Mouse (Mus musculus) lung, embryonic 14.5 days (tissue): ENCODE measurements around the gene Dppa3. TPM values are rescaled to one million over a fixed set of nuclear protein-coding genes. Genes with fewer than 3 reads are reported as not detected.

Source experiments
- ATAC-seq: fragments of 200-750 bp; cut with Nextera tagmentation; 2 replicates; pipeline ENCODE4 v1.8.0; 2017; ENCODE audit warnings: mild to moderate bottlenecking, moderate TSS enrichment, moderate library complexity; ENCODE audit not compliant: insufficient read depth
- DNase-seq: peaks from one replicate; pipeline ENCODE4 v3.0.0-alpha.2; 2015
- H3K27ac ChIP-seq: fragments of 300-500 bp; sonication (generic); 2 replicates; pipeline ENCODE4 v1.5.1; 2014; ENCODE audit warnings: low read depth, mild to moderate bottlenecking, moderate library complexity
- H3K27me3 ChIP-seq: fragments of 300-500 bp; sonication (generic); 2 replicates; pipeline ENCODE4 v1.6.1; 2014; ENCODE audit warnings: low read length, control low read depth; ENCODE audit not compliant: insufficient read depth
- H3K36me3 ChIP-seq: fragments of 300-500 bp; sonication (generic); 2 replicates; pipeline ENCODE4 v1.6.1; 2014; ENCODE audit warnings: control low read depth; ENCODE audit not compliant: insufficient read depth
- H3K4me1 ChIP-seq: fragments of 300-500 bp; sonication (generic); 2 replicates; pipeline ENCODE4 v1.6.1; 2014; ENCODE audit warnings: antibody characterized with exemption, control low read depth; ENCODE audit not compliant: insufficient read depth
- H3K4me2 ChIP-seq: fragments of 300-500 bp; sonication (generic); 2 replicates; pipeline ENCODE4 v1.6.1; 2014; ENCODE audit warnings: mild to moderate bottlenecking
- H3K4me3 ChIP-seq: fragments of 300-500 bp; sonication (generic); 2 replicates; pipeline ENCODE4 v1.5.1; 2014; ENCODE audit warnings: low read depth, low read length
- H3K9ac ChIP-seq: fragments of 300-500 bp; sonication (generic); 2 replicates; pipeline ENCODE4 v1.6.1; 2014
- H3K9me3 ChIP-seq: fragments of 300-500 bp; sonication (generic); 2 replicates; pipeline ENCODE4 v1.6.1; 2016; ENCODE audit warnings: low read depth, low read length, control low read depth
- CTCF ChIP-seq: IDR thresholded peaks from 2 replicates; pipeline ENCODE4 v1.5.1; 2016; ENCODE audit warnings: antibody characterized with exemption, low read depth
- WGBS: fragments of 180-500 bp; shearing (Covaris S2); extraction: QIAGEN DNeasy Blood & Tissue Kit; methylation state at CpG from one replicate; pipeline ENCODE4 v1.1.7; 2014; 5-methylcytosine and 5-hydroxymethylcytosine counted together
- polyA plus RNA-seq: library from polyadenylated mRNA; unstranded; fragments of >200 nt; fragmentation: Nextera tagmentation; extraction: Ambion mirVana; gene quantifications from 2 replicates; pipeline ENCODE4 v1.2.1, GENCODE M21; 2014

Gene Dppa3
- polyA plus RNA-seq, 1 experiment from 2014 or later, result not detected

- H3K9me3 ChIP-seq, result no peaks in the 10 kb centered on the region
- no peak for TF ChIP-seq CTCF
- 60% methylated on average over 5 of the region's 5 CpGs for WGBS
- H3K36me3 ChIP-seq, result no peaks in the 10 kb centered on the region
- ATAC-seq (no peak), DNase-seq (no peak)
- no peaks in the 10 kb centered on the region for H3K4me1 ChIP-seq
- H3K27me3 ChIP-seq, result no peaks in the 10 kb centered on the region
- no peak overlapping the region for H3K4me2 ChIP-seq
- H3K27ac ChIP-seq, result no peak overlapping the region
- no peak overlapping the region for H3K4me3 ChIP-seq
- no peak overlapping the region for H3K9ac ChIP-seq
Observed at GRCm38 (mm10) chr6:122650398-122650980, 24.3 kb downstream of the Dppa3 start.

DNA sequence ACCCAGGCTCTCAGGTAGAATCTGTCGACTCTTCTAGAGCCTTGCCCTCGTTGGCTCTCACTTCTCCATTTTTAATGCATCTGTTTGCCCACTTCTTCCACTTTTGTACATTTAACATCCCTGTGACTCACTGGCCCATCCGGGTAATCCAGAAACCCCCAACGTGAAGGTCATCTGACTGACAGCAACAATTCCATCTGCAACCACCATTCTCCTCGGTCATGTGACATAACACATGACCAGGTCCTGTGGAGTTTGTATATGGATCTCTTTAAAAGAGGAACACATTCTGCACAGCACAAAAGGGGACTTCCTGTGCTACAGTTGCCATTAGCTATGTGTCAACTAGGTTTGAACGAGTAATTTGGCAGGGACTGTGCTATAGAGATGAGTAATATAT lies 28.1 kb downstream of the Dppa3 start:
- no peak overlapping the region for H3K27ac ChIP-seq
- DNase-seq, result no peak
- no peaks in the 10 kb centered on the region for H3K27me3 ChIP-seq
- H3K4me2 ChIP-seq, result no peak overlapping the region
- H3K9ac ChIP-seq, result no peak overlapping the region
- no peak overlapping the region for H3K4me3 ChIP-seq
- no peak for TF ChIP-seq CTCF
- ATAC-seq, result no peak
- no peaks in the 10 kb centered on the region for H3K36me3 ChIP-seq
- 80% methylated on average over 6 of the region's 6 CpGs for WGBS
- H3K4me1 ChIP-seq, result no peaks in the 10 kb centered on the region
- H3K9me3 ChIP-seq, result no peaks in the 10 kb centered on the region

DNA sequence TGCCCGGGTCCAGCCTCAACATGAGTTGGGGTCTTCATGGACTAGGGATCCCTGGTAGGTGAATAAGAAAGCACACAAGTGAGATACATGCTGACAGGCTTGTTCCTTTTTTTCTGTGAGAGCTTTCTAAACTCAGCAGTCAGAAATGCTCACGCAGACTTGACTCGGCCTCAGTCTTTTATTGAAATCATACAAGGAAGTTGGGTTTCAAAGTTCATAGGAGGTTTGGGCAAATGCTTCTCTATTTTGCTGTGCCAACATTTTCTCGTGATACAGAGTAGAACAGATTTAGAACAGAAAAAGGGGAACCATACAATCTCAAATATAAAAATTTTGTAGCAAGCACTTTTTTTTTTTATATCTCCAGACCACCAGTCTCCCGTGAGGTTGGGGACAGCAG lies 31.4 kb downstream of the Dppa3 start:
- WGBS, result 75% methylated on average over 5 of the region's 5 CpGs

DNA sequence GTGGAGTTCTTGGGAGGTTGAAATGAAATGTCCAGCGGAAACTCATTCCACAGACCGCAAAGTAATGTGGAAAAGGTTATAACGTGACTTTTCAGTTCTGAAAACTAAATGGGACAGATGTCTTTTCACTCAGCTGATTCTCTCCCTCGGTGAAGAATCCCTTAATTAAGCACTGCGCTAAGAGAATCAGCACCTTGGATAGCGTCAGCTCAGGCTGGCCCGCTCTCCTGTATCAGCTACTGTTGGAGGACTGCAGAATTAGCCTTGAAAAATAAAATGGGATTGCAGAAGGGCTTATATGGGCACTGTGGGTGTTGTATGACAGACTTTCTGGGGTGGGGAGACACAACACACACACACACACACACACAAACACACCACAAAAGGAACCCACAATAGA lies 33.4 kb downstream of the Dppa3 start:
- TF ChIP-seq CTCF, result no peak
- Histone ChIP-seq H3K36me3 (no peaks in the 10 kb centered on the region), H3K9ac (no peak overlapping the region), H3K27me3 (no peaks in the 10 kb centered on the region), H3K4me2 (no peak overlapping the region), H3K9me3 (no peaks in the 10 kb centered on the region), H3K27ac (no peak overlapping the region), H3K4me1 (no peaks in the 10 kb centered on the region), H3K4me3 (no peak overlapping the region)
- peak; percentile 87 for DNase-seq
- WGBS, result 12% methylated on average over 7 of the region's 7 CpGs
- ATAC-seq, result no peak

More for the DNA sequence above, 31.4 kb downstream of the Dppa3 start:
- H3K4me2 ChIP-seq, result no peak overlapping the region
- no peaks in the 10 kb centered on the region for H3K4me1 ChIP-seq
- no peak overlapping the region for H3K27ac ChIP-seq
- H3K36me3 ChIP-seq, result no peaks in the 10 kb centered on the region
- ATAC-seq, result no peak
- no peak overlapping the region for H3K9ac ChIP-seq
- TF ChIP-seq CTCF, result no peak
- H3K4me3 ChIP-seq, result no peak overlapping the region
- no peaks in the 10 kb centered on the region for H3K27me3 ChIP-seq
- no peak for DNase-seq
- H3K9me3 ChIP-seq, result no peaks in the 10 kb centered on the region

DNA sequence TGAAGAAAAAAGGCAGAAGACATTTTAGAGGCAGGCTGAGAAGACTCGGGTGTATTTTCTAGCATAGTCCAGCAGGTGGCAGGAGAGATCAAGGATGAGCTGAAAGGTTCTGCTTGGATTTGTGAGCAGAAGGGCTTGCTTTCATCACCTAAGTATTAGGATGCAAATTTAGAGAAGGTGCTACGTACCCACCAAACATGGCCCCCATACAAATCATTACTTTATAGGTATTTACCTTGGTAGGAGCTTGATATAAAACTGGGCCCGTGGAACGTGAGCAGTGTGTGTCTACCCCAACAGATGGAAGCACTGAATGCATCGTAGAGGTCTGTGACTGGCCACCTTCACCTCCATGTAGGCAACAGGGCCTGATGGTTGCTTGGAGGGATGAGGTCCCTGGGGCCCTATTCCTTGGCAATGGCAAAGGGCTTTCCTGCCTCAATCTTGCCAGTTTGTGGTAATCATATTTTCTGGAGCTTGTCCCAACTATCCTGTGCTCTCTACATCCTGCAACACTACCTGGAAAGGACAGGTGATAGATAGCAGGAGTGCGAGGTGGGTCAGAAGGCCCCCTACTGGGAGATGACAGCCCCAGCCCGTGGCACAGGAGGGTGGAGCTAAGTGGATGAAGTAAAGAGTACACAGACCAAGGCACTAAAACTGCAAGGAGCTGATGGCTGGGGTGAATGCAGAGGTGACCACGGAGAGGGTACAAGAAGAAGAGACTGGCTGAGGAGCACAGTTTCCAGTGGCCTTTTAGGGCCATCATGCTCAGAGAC lies 34.6 kb downstream of the Dppa3 start:
- no peak overlapping the region for H3K9ac ChIP-seq
- no peak overlapping the region for H3K4me2 ChIP-seq
- no peaks in the 10 kb centered on the region for H3K36me3 ChIP-seq
- H3K9me3 ChIP-seq, result no peaks in the 10 kb centered on the region
- H3K4me1 ChIP-seq, result no peaks in the 10 kb centered on the region
- DNase-seq (peak; percentile 75), ATAC-seq (no peak)
- H3K4me3 ChIP-seq, result no peak overlapping the region
- H3K27me3 ChIP-seq, result no peaks in the 10 kb centered on the region
- peak; percentile 72 for TF ChIP-seq CTCF
- H3K27ac ChIP-seq, result no peak overlapping the region
- WGBS, result 35% methylated on average over 8 of the region's 8 CpGs

- H3K4me1 ChIP-seq, result no peaks in the 10 kb centered on the region
- H3K9me3 ChIP-seq, result no peaks in the 10 kb centered on the region
- ATAC-seq, result no peak
- 29% methylated on average over 22 of the region's 22 CpGs for WGBS
- H3K9ac ChIP-seq, result no peak overlapping the region
- H3K4me3 ChIP-seq, result no peak overlapping the region
- TF ChIP-seq CTCF, result no peak
- no peaks in the 10 kb centered on the region for H3K36me3 ChIP-seq
- peak; percentile 43 for DNase-seq
- H3K27me3 ChIP-seq, result no peaks in the 10 kb centered on the region
- H3K4me2 ChIP-seq, result no peak overlapping the region
- H3K27ac ChIP-seq, result no peak overlapping the region
Observed at GRCm38 (mm10) chr6:122662551-122663264, 36.5 kb downstream of the Dppa3 start.

DNA sequence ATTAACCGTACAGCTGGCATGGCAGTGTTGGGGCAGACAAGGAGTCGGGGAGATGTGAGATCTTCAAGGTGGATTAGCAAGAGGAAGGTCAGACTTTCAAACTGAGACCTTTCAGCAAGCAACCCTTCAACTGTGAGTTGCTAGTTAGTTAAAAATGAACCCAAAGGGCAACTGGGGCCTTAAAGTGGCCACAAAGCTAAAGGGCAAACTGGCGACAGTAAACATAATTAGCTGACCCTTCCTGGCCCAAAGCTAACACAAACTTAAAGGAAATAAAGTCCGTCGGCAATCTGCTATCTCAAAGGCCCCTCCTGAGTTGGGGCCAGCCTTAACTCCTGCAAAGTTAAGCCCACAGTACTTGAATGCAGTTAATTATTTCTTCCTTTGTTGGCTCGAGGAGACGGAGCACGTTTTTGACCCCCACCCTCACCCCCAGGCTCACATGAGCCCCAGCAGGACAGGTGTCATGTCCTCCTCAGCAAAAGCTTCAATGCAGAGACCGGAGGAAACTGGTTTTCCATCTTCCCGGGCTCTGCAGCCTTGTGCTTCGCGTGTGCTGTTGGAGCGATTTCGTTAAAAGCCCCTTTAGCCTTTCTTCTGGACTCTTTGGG lies 37.5 kb downstream of the Dppa3 start:
- Histone ChIP-seq H3K27ac (no peak overlapping the region), H3K4me3 (no peak overlapping the region), H3K9ac (no peak overlapping the region), H3K36me3 (no peaks in the 10 kb centered on the region), H3K9me3 (no peaks in the 10 kb centered on the region), H3K4me1 (no peaks in the 10 kb centered on the region), H3K4me2 (no peak overlapping the region), H3K27me3 (no peaks in the 10 kb centered on the region)
- ATAC-seq (no peak), DNase-seq (no peak)
- TF ChIP-seq CTCF, result no peak
- WGBS, result 28% methylated on average over 14 of the region's 14 CpGs
